Mouse (Mus musculus) cerebellum, adult 2 months (tissue): ENCODE data around the gene Ulk4.

ENCODE experiments used
- CTCF ChIP-seq: fragments of 200-500 bp; IDR thresholded peaks from 2 replicates; pipeline ENCODE4 v1.5.1; 2011; ENCODE audit warnings: low read depth, mild to moderate bottlenecking, control low read depth, low read length, moderate library complexity, borderline replicate concordance; ENCODE audit not compliant: insufficient read depth
- POLR2A ChIP-seq: fragments of 200-500 bp; IDR thresholded peaks from 2 replicates; pipeline ENCODE4 v1.6.1; 2011; ENCODE audit warnings: low read length, control low read depth, borderline replicate concordance; ENCODE audit not compliant: insufficient read depth

DNA sequence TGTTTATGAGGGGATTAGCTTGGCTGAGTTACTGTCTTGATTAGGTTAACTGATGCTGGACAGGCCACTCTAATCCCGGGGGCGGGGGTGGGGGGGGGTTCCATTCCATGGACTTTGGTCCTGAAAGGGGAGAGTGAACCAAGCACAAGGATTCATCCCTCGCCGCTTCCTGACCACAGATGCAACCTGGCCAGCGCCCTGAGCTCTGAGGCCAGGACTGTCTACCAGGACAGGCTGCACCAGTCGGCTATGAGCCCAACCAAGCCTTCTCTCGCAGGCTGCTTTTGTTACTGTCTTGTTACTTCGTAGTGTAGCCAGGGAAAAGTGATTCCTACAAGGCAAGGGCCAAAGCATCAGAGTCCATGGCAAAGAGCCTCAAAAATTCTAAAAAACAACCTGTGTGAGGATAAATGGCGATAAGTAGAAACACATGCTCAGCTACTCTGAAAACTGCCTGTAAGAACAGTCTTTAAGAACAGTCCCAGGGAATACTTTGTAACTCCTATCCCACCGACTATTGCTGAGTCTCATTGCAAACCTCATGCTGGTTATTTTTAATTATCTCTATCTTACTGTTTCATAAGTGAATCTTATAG, 211.5 kb downstream of the Ulk4 start:
- no peak for TF ChIP-seq CTCF
- TF ChIP-seq POLR2A = no peak
